ENCODE assay signal across 10 mouse cellular contexts in genomic region chr17:30874276-30874675, GRCm38 (mm10). TPM values are rescaled to one million over a fixed set of nuclear protein-coding genes. Genes with fewer than 3 reads are reported as not detected.
DNase-seq lines count a peak whose midpoint lies in the region; ATAC-seq and TF ChIP-seq lines count a peak whose summit lies in the region.
"Had no signal": no experiment of that assay in that cellular context is flagged by ENCODE, and none has a peak within 500 bp of the region (broad histone marks: within the 10 kb centered on the region; RNA-seq: fewer than 3 reads in every experiment).

No protein-coding gene starts in this region.

- TF ChIP-seq CTCF in heart, adult 2 months (IDR thresholded peaks at IDR 0.05), result peak; percentile 51

- intact Hi-C loops in heart, adult 2 months (cut with DNase I), result no loop called here
- intact Hi-C loops in heart, postnatal 36 days (cut with DNase I), result no loop called here

- TF ChIP-seq EP300 in heart, adult 2 months (IDR thresholded peaks at IDR 0.05; ENCODE audit: insufficient read depth, low read depth, low read length), result no peak

- no peak overlapping the region for H3K27ac ChIP-seq in heart, adult 2 months
- H3K27ac ChIP-seq in intestine, embryonic 15.5 days, result no peak overlapping the region
- no peak overlapping the region for H3K27ac ChIP-seq in forebrain, embryonic 16.5 days (ENCODE audit: low read length)
- H3K27ac ChIP-seq: hindbrain, embryonic 12.5 days had no signal

- no peak overlapping the region for H3K4me3 ChIP-seq in heart, adult 2 months
- H3K4me3 ChIP-seq in intestine, embryonic 15.5 days (replicated peaks), result no peak overlapping the region
- no peak overlapping the region for H3K4me3 ChIP-seq in forebrain, embryonic 16.5 days (replicated peaks; ENCODE audit: low read length)
- H3K4me3 ChIP-seq: hindbrain, embryonic 12.5 days had no signal

- no peaks in the 10 kb centered on the region for H3K79me2 ChIP-seq in heart, adult 2 months (replicated peaks; ENCODE audit: control insufficient read depth, insufficient read depth, low read length)

- WGBS in heart, adult 2 months, result 41% methylated on average over 15 of the region's 15 CpGs
- WGBS in intestine, embryonic 15.5 days, result 50% methylated on average over 15 of the region's 15 CpGs
- 67% methylated on average over 15 of the region's 15 CpGs for WGBS in forebrain, embryonic 16.5 days

- no peaks in the 10 kb centered on the region for H3K27me3 ChIP-seq in heart, adult 2 months (ENCODE audit: control insufficient read depth, insufficient read depth, low read length)
- H3K27me3 ChIP-seq in intestine, embryonic 15.5 days (replicated peaks), result no peaks in the 10 kb centered on the region
- no peaks in the 10 kb centered on the region for H3K27me3 ChIP-seq in forebrain, embryonic 16.5 days (replicated peaks; ENCODE audit: control insufficient read depth, insufficient read depth, low read length)
- H3K27me3 ChIP-seq: hindbrain, embryonic 12.5 days had no signal

- no peaks in the 10 kb centered on the region for H3K36me3 ChIP-seq in heart, adult 2 months (ENCODE audit: control insufficient read depth, insufficient read depth, low read length)
- H3K36me3 ChIP-seq in intestine, embryonic 15.5 days, result no peaks in the 10 kb centered on the region
- H3K36me3 ChIP-seq in forebrain, embryonic 16.5 days (ENCODE audit: control insufficient read depth, insufficient read depth), result no peaks in the 10 kb centered on the region
- H3K36me3 ChIP-seq: hindbrain, embryonic 12.5 days had no signal

- DNase-seq in heart, adult 2 months, result no peak
- no peak for DNase-seq in heart, postnatal 36 days
- DNase-seq in thymus, postnatal 14 days, result peak; percentile 23
- DNase-seq in thymus, postnatal 25 days, result no peak
- DNase-seq in testis, postnatal 10 days (ENCODE audit: low spot score), result peak; percentile 71
- DNase-seq in spleen, postnatal 4 days (ENCODE audit: low spot score in 2 of 2), result no peak
- DNase-seq: midbrain, embryonic 14.5 days had no signal

- no peak for ATAC-seq in intestine, embryonic 15.5 days
- ATAC-seq in forebrain, embryonic 16.5 days, result no peak

- H3K4me1 ChIP-seq in heart, adult 2 months (ENCODE audit: control insufficient read depth, insufficient read depth, low read length), result no peaks in the 10 kb centered on the region
- H3K4me1 ChIP-seq in intestine, embryonic 15.5 days (replicated peaks), result no peaks in the 10 kb centered on the region
- no peaks in the 10 kb centered on the region for H3K4me1 ChIP-seq in forebrain, embryonic 16.5 days (replicated peaks; ENCODE audit: control insufficient read depth, insufficient read depth, low read length)

- peak overlapping the region; percentile 22; the same call in 1 of the 2 replicates for H3K4me2 ChIP-seq in intestine, embryonic 15.5 days (replicated peaks)
- H3K4me2 ChIP-seq in forebrain, embryonic 16.5 days (ENCODE audit: low read length), result no peak overlapping the region
- H3K4me2 ChIP-seq: hindbrain, embryonic 12.5 days had no signal

- no peak for TF ChIP-seq POLR2A in heart, adult 2 months (IDR thresholded peaks at IDR 0.05; ENCODE audit: insufficient read depth, low read depth, low read length)

- H3K9me3 ChIP-seq in intestine, embryonic 15.5 days, result no peaks in the 10 kb centered on the region
- H3K9me3 ChIP-seq in forebrain, embryonic 16.5 days (ENCODE audit: control insufficient read depth, low read length), result no peaks in the 10 kb centered on the region

- H3K9ac ChIP-seq in heart, adult 2 months (ENCODE audit: low read depth, low read length), result no peak overlapping the region
- H3K9ac ChIP-seq in intestine, embryonic 15.5 days, result no peak overlapping the region
- H3K9ac ChIP-seq in forebrain, embryonic 16.5 days (replicated peaks; ENCODE audit: low read depth, low read length), result no peak overlapping the region
- H3K9ac ChIP-seq: hindbrain, embryonic 12.5 days had no signal

RNA-seq across cellular contexts. Expression of gene Glp1r, which starts 27.3 kb away (rescaled TPM):
- total RNA-seq in heart, adult 2 months (2021), result under 1 TPM; 0.16 to 0.25 TPM
- polyA plus RNA-seq in heart, adult 2 months (2012; rRNA removed), result 0.29 and 0.64 TPM in 2 replicates
- under 1 TPM; 0.19 to 0.41 TPM for total RNA-seq in heart, postnatal 36 days (2021)
- polyA plus RNA-seq in intestine, embryonic 15.5 days (2015; fragmentation: Nextera tagmentation; extraction: Ambion mirVana), result 0.32 and 0.44 TPM in 2 replicates
- 0.04 and 0.23 TPM in 2 replicates for polyA plus RNA-seq in forebrain, embryonic 16.5 days (2015; fragmentation: Nextera tagmentation; extraction: Ambion mirVana)
- polyA plus RNA-seq: hindbrain, embryonic 12.5 days had no signal

Comparison
In these comparisons a context has a peak if more than half of its experiments do, and no peak if none do; other contexts are left out.
1. DNase-seq: peak in thymus, postnatal 14 days (single experiment) and testis, postnatal 10 days (single experiment); none in heart, adult 2 months (0 of 2), heart, postnatal 36 days (0 of 2), thymus, postnatal 25 days (single experiment) and spleen, postnatal 4 days (0 of 2).